Mouse (Mus musculus) ES-CJ7 (cell line): ENCODE measurements around the gene Ttn.

ENCODE experiments used
- DNase-seq: peaks from one replicate; pipeline ENCODE4 v3.0.0; 2011; ENCODE audit warnings: low read depth, low spot score

The Ttn gene

DNA sequence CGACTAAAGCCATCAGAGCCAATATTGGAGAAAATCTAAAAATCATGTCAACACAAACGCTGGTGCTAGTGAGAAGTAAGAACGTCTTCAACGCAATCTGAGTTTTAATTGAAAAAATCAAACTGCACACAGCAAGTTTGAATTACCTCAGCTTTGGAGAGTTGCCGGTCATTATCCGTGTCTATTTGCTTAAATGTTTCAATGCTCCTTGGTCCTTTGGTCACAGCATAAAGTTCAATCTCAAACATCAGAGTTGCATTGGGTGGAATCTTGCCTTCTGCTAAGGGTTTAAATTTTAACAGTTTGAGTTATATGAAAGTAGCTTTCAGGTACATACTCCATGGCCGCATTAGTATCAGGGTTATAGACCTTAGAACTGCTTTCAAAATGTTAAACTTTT, 316.8 kb downstream of the Ttn start:
- no peak for DNase-seq

- no peak for DNase-seq
Observed at GRCm38 (mm10) chr2:76659419-76659818, 322.9 kb downstream of the Ttn start.

GRCm38 (mm10) chr2:76658551-76658950, 323.8 kb downstream of the Ttn start:
- no peak for DNase-seq

GRCm38 (mm10) chr2:76655982-76656381, 326.4 kb downstream of the Ttn start:
- peak; percentile 65 for DNase-seq

GRCm38 (mm10) chr2:76655444-76655843, 326.9 kb downstream of the Ttn start:
- no peak for DNase-seq

DNA sequence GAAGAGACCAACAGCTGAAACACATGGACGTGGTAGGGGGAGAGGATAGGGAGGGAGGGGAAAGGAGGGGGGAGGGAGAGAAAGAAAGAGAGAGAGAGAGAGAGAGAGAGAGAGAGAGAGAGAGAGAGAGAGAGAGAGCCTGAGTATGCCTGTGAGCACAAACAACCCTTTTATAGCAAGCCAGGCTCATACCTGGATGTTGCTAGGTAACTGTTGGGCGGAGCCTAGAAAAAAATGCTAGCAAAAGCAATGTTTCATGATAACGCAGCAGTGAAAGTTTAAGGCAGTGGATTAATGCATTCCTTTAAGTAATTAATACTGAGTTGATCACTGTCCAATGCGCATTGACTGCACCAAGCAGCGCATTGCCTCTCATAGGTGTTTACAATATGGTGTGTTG, 327.7 kb downstream of the Ttn start:
- no peak for DNase-seq
